Mouse (Mus musculus) kidney, embryonic 14.5 days (tissue): ENCODE measurements around the gene Tmem258. TPM values are rescaled to one million over a fixed set of nuclear protein-coding genes. Genes with fewer than 3 reads are reported as not detected.

Experiments used
- ATAC-seq: fragments of 200-750 bp; cut with Nextera tagmentation; 2 replicates; pipeline ENCODE4 v1.8.0; 2017; ENCODE audit warnings: moderate number of reproducible peaks, mild to moderate bottlenecking, moderate TSS enrichment, moderate library complexity; ENCODE audit not compliant: low FRiP score, low TSS enrichment
- H3K27ac ChIP-seq: fragments of 300-500 bp; sonication (generic); 2 replicates; pipeline ENCODE4 v1.5.1; 2014; ENCODE audit warnings: low read depth, mild to moderate bottlenecking, low read length, moderate library complexity, mixed read lengths
- H3K27me3 ChIP-seq: fragments of 300-500 bp; sonication (generic); 2 replicates; pipeline ENCODE4 v1.6.1; 2014; ENCODE audit warnings: mild to moderate bottlenecking, low read length; ENCODE audit not compliant: control insufficient read depth, insufficient read depth
- H3K36me3 ChIP-seq: fragments of 300-500 bp; sonication (generic); 2 replicates; pipeline ENCODE4 v1.6.1; 2014; ENCODE audit warnings: low read length, mixed read lengths; ENCODE audit not compliant: control insufficient read depth, insufficient read depth
- H3K4me1 ChIP-seq: fragments of 300-500 bp; sonication (generic); 2 replicates; pipeline ENCODE4 v1.6.1; 2014; ENCODE audit warnings: low read length, mixed read lengths; ENCODE audit not compliant: control insufficient read depth, insufficient read depth
- H3K4me2 ChIP-seq: fragments of 300-500 bp; sonication (generic); replicated peaks from 2 replicates; pipeline ENCODE4 v1.6.1; 2014; ENCODE audit warnings: low read depth, mild to moderate bottlenecking, low read length
- H3K4me3 ChIP-seq: fragments of 300-500 bp; sonication (generic); 2 replicates; pipeline ENCODE4 v1.5.1; 2014; ENCODE audit warnings: mild to moderate bottlenecking, low read length
- H3K9ac ChIP-seq: fragments of 300-500 bp; sonication (generic); 2 replicates; pipeline ENCODE4 v1.6.1; 2014; ENCODE audit warnings: low read depth, mild to moderate bottlenecking, low read length, moderate library complexity
- H3K9me3 ChIP-seq: fragments of 300-500 bp; sonication (generic); 2 replicates; pipeline ENCODE4 v1.6.1; 2016; ENCODE audit warnings: low read length; ENCODE audit not compliant: control insufficient read depth
- WGBS: fragments of 180-500 bp; shearing (Covaris S2); extraction: QIAGEN DNeasy Blood & Tissue Kit; methylation state at CpG from one replicate; pipeline ENCODE4 v1.1.7; 2014; 5-methylcytosine and 5-hydroxymethylcytosine counted together
- polyA plus RNA-seq: library from polyadenylated mRNA; unstranded; fragments of >200 nt; fragmentation: Nextera tagmentation; extraction: Ambion mirVana; gene quantifications from 2 replicates; pipeline ENCODE4 v1.2.1, GENCODE M21; 2014

Tmem258 gene
- polyA plus RNA-seq, 1 experiment from 2014 or later: 467 TPM

- Histone ChIP-seq H3K4me3 (no peak overlapping the region), H3K4me2 (no peak overlapping the region), H3K9me3 (no peaks in the 10 kb centered on the region), H3K4me1 (peaks cover 32% of the 10 kb centered on the region), H3K36me3 (no peaks in the 10 kb centered on the region), H3K9ac (no peak overlapping the region), H3K27me3 (no peaks in the 10 kb centered on the region), H3K27ac (no peak overlapping the region)
- no peak for ATAC-seq
- 84% methylated on average over 4 of the region's 4 CpGs for WGBS
Observed at GRCm38 (mm10) chr19:10223561-10223960, 19.7 kb downstream of the Tmem258 start.

GRCm38 (mm10) chr19:10224637-10225453 lies 21.0 kb downstream of the Tmem258 start:
- Histone ChIP-seq H3K27me3 (no peaks in the 10 kb centered on the region), H3K4me2 (peak overlapping the region; percentile 13), H3K27ac (peak overlapping the region; percentile 6), H3K4me3 (no peak overlapping the region), H3K9me3 (no peaks in the 10 kb centered on the region), H3K4me1 (peaks cover 32% of the 10 kb centered on the region), H3K36me3 (no peaks in the 10 kb centered on the region), H3K9ac (peak overlapping the region; percentile 12)
- peak; percentile 52 for ATAC-seq
- 34% methylated on average over 26 of the region's 26 CpGs for WGBS

GRCm38 (mm10) chr19:10225767-10226166 lies 22.0 kb downstream of the Tmem258 start:
- peaks cover 37% of the 10 kb centered on the region for H3K4me1 ChIP-seq
- H3K27me3 ChIP-seq: no peaks in the 10 kb centered on the region
- no peak overlapping the region for H3K4me3 ChIP-seq
- no peak overlapping the region for H3K9ac ChIP-seq
- no peak for ATAC-seq
- no peaks in the 10 kb centered on the region for H3K9me3 ChIP-seq
- WGBS: 88% methylated on average over 4 of the region's 4 CpGs
- no peaks in the 10 kb centered on the region for H3K36me3 ChIP-seq
- no peak overlapping the region for H3K4me2 ChIP-seq
- no peak overlapping the region for H3K27ac ChIP-seq

GRCm38 (mm10) chr19:10231016-10231415 lies 27.2 kb downstream of the Tmem258 start:
- H3K36me3 ChIP-seq: no peaks in the 10 kb centered on the region
- 11% methylated on average over 7 of the region's 7 CpGs for WGBS
- ATAC-seq: peak; percentile 20; the same call in 1 of the 2 replicates
- no peaks in the 10 kb centered on the region for H3K9me3 ChIP-seq
- H3K9ac ChIP-seq: no peak overlapping the region; the same call in 1 of the 2 replicates
- H3K4me2 ChIP-seq: no peak overlapping the region
- no peak overlapping the region for H3K4me3 ChIP-seq
- no peak overlapping the region for H3K27ac ChIP-seq
- no peaks in the 10 kb centered on the region for H3K27me3 ChIP-seq
- H3K4me1 ChIP-seq: peaks cover 19% of the 10 kb centered on the region; the same call in 1 of the 2 replicates

- no peaks in the 10 kb centered on the region for H3K27me3 ChIP-seq
- no peak overlapping the region for H3K4me2 ChIP-seq
- H3K27ac ChIP-seq: no peak overlapping the region
- peaks cover 19% of the 10 kb centered on the region; the same call in 1 of the 2 replicates for H3K4me1 ChIP-seq
- ATAC-seq: no peak
- no peaks in the 10 kb centered on the region for H3K9me3 ChIP-seq
- H3K4me3 ChIP-seq: no peak overlapping the region
- 41% methylated on average over 5 of the region's 5 CpGs for WGBS
- no peak overlapping the region for H3K9ac ChIP-seq
- no peaks in the 10 kb centered on the region for H3K36me3 ChIP-seq
Observed at GRCm38 (mm10) chr19:10231871-10232270, 28.1 kb downstream of the Tmem258 start.

- ATAC-seq: no peak
- no peak overlapping the region for H3K27ac ChIP-seq
- H3K27me3 ChIP-seq: no peaks in the 10 kb centered on the region
- no peaks in the 10 kb centered on the region for H3K36me3 ChIP-seq
- no peak overlapping the region for H3K9ac ChIP-seq
- H3K4me2 ChIP-seq: no peak overlapping the region
- 48% methylated on average over 9 of the region's 9 CpGs for WGBS
- H3K9me3 ChIP-seq: no peaks in the 10 kb centered on the region
- H3K4me3 ChIP-seq: no peak overlapping the region
- peaks cover 15% of the 10 kb centered on the region; the same call in 1 of the 2 replicates for H3K4me1 ChIP-seq
Observed at GRCm38 (mm10) chr19:10232327-10233017, 28.7 kb downstream of the Tmem258 start.

GRCm38 (mm10) chr19:10235784-10236565 lies 32.2 kb downstream of the Tmem258 start:
- H3K27ac ChIP-seq: no peak overlapping the region
- 81% methylated on average over 9 of the region's 9 CpGs for WGBS
- no peak for ATAC-seq

GRCm38 (mm10) chr19:10238477-10238876 lies 34.7 kb downstream of the Tmem258 start:
- H3K4me2 ChIP-seq: no peak overlapping the region
- no peak overlapping the region for H3K9ac ChIP-seq
- no peak overlapping the region for H3K4me3 ChIP-seq
- H3K27ac ChIP-seq: no peak overlapping the region
- no peaks in the 10 kb centered on the region for H3K36me3 ChIP-seq
- no peak for ATAC-seq
- WGBS: 75% methylated on average over 3 of the region's 3 CpGs
- H3K4me1 ChIP-seq: peaks cover 9% of the 10 kb centered on the region; the same call in 1 of the 2 replicates
- no peaks in the 10 kb centered on the region for H3K9me3 ChIP-seq
- H3K27me3 ChIP-seq: no peaks in the 10 kb centered on the region

More at GRCm38 (mm10) chr19:10235784-10236565, 32.2 kb downstream of the Tmem258 start:
- H3K9ac ChIP-seq: no peak overlapping the region
- H3K4me3 ChIP-seq: no peak overlapping the region
- peaks cover 14% of the 10 kb centered on the region; the same call in 1 of the 2 replicates for H3K4me1 ChIP-seq
- H3K4me2 ChIP-seq: no peak overlapping the region
- no peaks in the 10 kb centered on the region for H3K9me3 ChIP-seq
- no peaks in the 10 kb centered on the region for H3K36me3 ChIP-seq
- H3K27me3 ChIP-seq: no peaks in the 10 kb centered on the region
